Mouse (Mus musculus) olfactory bulb, adult 2 months (tissue): ENCODE data around the gene Ankk1. TPM values are rescaled to one million over a fixed set of nuclear protein-coding genes. Genes with fewer than 3 reads are reported as not detected.

Experiments used
- H3K27ac ChIP-seq: fragments of 200-500 bp; 2 replicates; pipeline ENCODE4 v1.5.1; 2012; ENCODE audit warnings: low read depth, low read length; ENCODE audit not compliant: insufficient read depth
- H3K4me1 ChIP-seq: fragments of 200-500 bp; 2 replicates; pipeline ENCODE4 v1.6.1; 2012; ENCODE audit warnings: low read length; ENCODE audit not compliant: control insufficient read depth, insufficient read depth
- H3K4me3 ChIP-seq: fragments of 200-500 bp; 2 replicates; pipeline ENCODE4 v1.5.1; 2012; ENCODE audit warnings: mild to moderate bottlenecking, low read depth, low read length, moderate library complexity; ENCODE audit not compliant: insufficient read depth
- CTCF ChIP-seq: fragments of 200-500 bp; IDR thresholded peaks from 2 replicates; pipeline ENCODE4 v1.5.1; 2012; ENCODE audit warnings: low read depth, mild to moderate bottlenecking, low read length, moderate library complexity; ENCODE audit not compliant: insufficient read depth
- POLR2A ChIP-seq: fragments of 200-500 bp; IDR thresholded peaks from 2 replicates; pipeline ENCODE4 v1.6.1; 2012; ENCODE audit warnings: mild to moderate bottlenecking, low read depth, low read length, moderate library complexity; ENCODE audit not compliant: insufficient read depth
- WGBS: fragments of 180-500 bp; shearing (Covaris S2); methylation state at CpG from one replicate; pipeline ENCODE4 v1.1.7; 2018; 5-methylcytosine and 5-hydroxymethylcytosine counted together
- polyA plus RNA-seq: library from polyadenylated mRNA; stranded (reverse); fragments of >200 nt; gene quantifications from 2 replicates; pipeline ENCODE4 v1.2.4, GENCODE M21; 2012; ENCODE audit warnings: low replicate concordance; ENCODE audit not compliant: missing spikeins, insufficient read depth, insufficient read length

Gene Ankk1
- polyA plus RNA-seq, 1 experiment = not detected

DNA sequence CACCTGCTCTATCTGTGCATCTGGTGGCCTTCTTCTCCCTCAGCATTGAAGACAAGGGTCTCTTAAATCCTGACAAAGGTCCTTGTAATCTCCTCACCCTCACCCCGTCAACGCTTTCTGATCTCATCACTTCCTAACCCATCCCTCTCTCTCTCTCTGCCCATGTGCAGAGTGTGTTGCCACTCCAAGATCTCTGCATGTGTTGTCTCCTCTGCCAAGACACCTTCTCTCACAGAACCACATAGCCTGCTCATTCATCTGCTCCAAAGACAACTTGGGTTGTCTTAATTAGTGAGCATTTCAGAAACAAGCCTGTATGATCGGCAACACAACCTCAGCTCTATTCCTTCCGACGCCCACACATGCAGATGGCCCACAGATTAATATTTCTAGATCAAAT is 3.0 kb downstream of the Ankk1 start:
- TF ChIP-seq CTCF (no peak), POLR2A (no peak)
- H3K4me1 ChIP-seq = peaks cover 5% of the 10 kb centered on the region; the same call in 1 of the 2 replicates
- no peak overlapping the region for H3K27ac ChIP-seq
- H3K4me3 ChIP-seq = no peak overlapping the region
- WGBS = 90% methylated on average over 5 of the region's 5 CpGs

DNA sequence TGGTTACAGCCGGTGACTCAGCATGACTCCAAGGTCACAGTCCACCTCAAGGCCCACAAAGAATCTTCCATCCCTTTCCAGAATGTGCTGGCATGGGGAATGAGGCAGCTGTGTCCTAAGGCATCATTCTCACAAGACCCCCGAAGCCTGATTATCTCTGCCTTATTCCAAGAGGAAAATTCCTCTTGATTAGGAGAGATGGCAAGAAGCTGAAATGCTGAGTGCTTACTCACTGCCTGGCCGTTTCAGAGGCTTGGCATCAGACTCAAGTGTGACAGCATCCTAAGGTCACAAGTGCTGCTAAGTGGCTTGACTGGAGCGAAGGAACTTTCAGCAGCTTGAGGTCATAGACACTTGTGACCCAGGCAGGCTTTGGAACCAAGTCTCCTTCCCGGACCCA is 16.2 kb downstream of the Ankk1 start:
- Histone ChIP-seq H3K27ac (no peak overlapping the region), H3K4me1 (no peaks in the 10 kb centered on the region; the same call in 1 of the 2 replicates), H3K4me3 (no peak overlapping the region)
- TF ChIP-seq POLR2A = no peak
- TF ChIP-seq CTCF = no peak
- 85% methylated on average over 5 of the region's 5 CpGs for WGBS

DNA sequence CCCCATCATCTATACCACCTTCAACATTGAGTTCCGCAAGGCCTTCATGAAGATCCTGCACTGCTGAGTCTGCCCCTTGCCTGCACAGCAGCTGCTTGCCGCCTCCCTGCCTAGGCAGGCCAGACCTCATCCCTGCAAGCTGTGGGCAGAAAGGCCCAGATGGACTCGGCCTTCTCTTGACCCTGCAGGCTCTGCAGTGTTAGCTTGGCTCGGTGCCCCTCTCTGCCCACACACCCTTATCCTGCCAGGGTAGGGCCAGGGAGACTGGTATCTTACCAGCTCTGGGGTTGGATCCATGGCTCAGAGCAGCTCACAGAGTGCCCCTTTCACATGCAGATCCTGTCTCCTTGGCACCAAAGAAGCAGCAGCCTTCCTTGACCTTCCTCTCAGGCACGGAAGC is 19.8 kb downstream of the Ankk1 start:
- Histone ChIP-seq H3K4me3 (no peak overlapping the region), H3K27ac (no peak overlapping the region), H3K4me1 (peaks cover 4% of the 10 kb centered on the region; the same call in 1 of the 2 replicates)
- WGBS = 77% methylated on average over 5 of the region's 5 CpGs
- TF ChIP-seq CTCF = no peak
- TF ChIP-seq POLR2A = no peak

DNA sequence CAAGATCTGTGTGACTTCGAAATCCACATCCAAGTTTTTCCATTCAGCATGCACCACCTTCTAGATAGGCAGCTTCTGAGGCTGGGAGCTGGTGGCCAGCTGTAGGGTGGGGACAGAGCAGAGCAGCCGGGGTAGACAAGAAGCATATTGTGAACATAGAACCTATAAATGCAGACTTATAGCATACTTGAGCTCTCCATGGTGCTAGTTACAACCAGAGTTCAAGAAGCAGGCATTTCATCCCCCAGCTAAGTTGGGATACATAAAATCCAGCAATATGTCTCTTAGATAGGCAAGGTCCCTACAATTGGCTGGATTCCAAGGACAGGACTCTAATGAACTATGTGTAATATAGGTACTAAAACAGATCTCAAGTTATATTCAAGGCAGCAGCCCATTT is 23.1 kb downstream of the Ankk1 start:
- H3K27ac ChIP-seq = no peak overlapping the region
- WGBS = 79% methylated on average over 2 of the region's 2 CpGs
- no peak for TF ChIP-seq POLR2A
- TF ChIP-seq CTCF = no peak
- H3K4me1 ChIP-seq = 0 out of 2 replicates have a peak, but pooled peaks cover 4% of the 10 kb centered on the region
- no peak overlapping the region for H3K4me3 ChIP-seq

DNA sequence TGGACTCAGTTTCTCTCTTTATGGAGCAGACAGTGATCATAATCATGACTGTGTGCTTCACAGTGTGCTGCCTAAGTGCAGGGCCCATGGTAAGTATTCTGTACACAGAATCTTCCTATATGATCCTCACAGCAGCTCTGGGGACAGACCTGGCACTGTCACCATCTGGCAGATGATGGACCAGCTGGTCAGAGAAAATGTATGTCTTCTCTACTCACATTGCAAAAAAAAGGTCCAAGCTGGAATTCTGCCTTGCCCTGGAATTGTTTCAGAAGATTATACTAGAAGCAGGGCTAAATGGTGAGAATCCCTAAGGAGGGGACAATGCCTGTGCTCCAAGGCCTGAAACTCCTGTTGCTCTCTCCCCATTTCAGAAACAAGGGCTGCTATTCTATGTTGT is 30.8 kb downstream of the Ankk1 start:
- Histone ChIP-seq H3K4me1 (no peaks in the 10 kb centered on the region), H3K4me3 (no peak overlapping the region), H3K27ac (no peak overlapping the region)
- TF ChIP-seq CTCF (no peak), POLR2A (no peak)

DNA sequence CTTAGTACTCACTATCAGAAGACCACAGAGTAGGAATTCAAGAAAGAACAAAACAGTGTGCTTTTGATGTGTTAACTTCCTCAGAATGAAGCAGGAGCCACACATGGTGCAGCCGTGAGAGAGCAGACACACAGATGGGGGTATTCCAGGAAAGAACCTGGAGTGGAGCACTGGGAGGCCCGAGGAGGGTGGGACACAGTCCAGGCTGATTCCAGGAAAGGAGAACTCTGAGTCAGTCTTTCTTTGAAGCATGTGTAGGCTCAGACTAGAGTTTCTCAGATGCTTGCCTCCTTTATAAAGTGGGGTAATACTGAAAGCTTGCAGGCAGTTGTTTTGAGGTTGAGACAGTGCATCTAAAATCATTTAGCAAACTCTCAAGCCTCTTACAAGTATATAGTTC is 34.6 kb downstream of the Ankk1 start:
- Histone ChIP-seq H3K4me3 (no peak overlapping the region), H3K4me1 (no peaks in the 10 kb centered on the region), H3K27ac (no peak overlapping the region)
- TF ChIP-seq POLR2A (no peak), CTCF (no peak)
- 47% methylated on average over 2 of the region's 2 CpGs for WGBS

DNA sequence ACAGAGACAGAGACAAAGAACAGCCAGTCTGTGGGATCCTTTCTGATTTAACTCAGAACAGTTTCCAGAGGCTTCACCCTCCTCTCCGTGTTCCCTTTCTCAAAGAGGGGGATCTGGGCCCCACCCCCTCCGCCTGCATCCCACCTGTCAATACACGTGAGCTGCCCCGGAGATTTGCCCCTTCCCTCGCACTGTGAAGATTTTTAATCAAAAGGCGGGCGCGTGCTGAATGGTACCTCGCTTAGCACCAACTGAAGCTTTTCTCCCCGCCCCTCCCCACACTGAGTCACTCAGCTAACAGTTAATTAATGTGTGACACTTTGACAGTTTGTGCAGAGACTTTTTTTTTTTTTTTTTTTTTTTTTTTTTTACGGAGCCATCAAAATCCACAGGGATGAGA is 40.7 kb downstream of the Ankk1 start:
- 18% methylated on average over 11 of the region's 11 CpGs for WGBS
- TF ChIP-seq CTCF = no peak
- TF ChIP-seq POLR2A = no peak
- H3K4me1 ChIP-seq = peaks cover 4% of the 10 kb centered on the region; the same call in 1 of the 2 replicates
- H3K4me3 ChIP-seq = no peak overlapping the region
- no peak overlapping the region for H3K27ac ChIP-seq

DNA sequence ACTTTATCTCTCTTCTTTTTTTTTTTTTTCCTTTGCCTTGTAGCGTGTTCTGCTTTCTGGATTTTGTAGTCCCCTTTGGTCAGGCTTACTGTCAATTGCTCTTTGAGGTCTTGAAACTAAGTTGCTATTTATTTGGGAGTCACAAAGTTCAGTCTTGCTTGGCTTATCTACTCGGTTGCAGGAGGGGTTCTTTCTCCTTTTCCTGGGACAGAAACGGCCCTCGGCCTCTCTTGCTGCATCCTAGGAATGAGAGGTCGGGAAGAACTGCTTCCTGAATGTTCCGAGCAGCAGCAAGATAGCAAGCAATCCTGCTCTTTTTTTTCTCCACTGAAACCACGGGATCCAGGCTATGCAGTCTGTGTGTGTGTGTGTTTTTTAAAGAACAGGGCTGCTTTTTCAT is 41.5 kb downstream of the Ankk1 start:
- Histone ChIP-seq H3K27ac (no peak overlapping the region), H3K4me1 (peaks cover 4% of the 10 kb centered on the region; the same call in 1 of the 2 replicates), H3K4me3 (no peak overlapping the region)
- no peak for TF ChIP-seq POLR2A
- no peak for TF ChIP-seq CTCF
- WGBS = 64% methylated on average over 7 of the region's 7 CpGs

DNA sequence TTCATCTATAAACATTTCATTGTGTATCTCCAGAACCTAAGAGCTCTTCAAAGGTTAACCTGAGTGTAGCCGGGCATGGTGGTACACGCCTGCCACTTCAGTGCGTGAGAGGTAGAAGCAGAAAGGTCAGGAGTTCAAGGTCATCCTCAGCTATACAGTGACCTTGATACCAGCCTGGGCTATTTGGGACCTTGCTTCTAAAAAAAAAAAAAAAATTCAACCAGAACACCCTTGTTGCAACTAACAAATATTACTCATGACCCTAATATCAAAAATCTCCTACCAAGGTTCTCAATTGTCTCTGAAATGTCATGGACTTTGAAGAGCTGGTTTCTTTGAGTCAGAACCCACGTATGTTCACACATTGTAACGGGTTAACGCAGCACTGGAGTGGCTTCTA is 42.0 kb downstream of the Ankk1 start:
- H3K4me3 ChIP-seq = no peak overlapping the region
- 95% methylated on average over 6 of the region's 6 CpGs for WGBS
- peaks cover 4% of the 10 kb centered on the region; the same call in 1 of the 2 replicates for H3K4me1 ChIP-seq
- TF ChIP-seq CTCF = no peak
- TF ChIP-seq POLR2A = no peak
- H3K27ac ChIP-seq = no peak overlapping the region

DNA sequence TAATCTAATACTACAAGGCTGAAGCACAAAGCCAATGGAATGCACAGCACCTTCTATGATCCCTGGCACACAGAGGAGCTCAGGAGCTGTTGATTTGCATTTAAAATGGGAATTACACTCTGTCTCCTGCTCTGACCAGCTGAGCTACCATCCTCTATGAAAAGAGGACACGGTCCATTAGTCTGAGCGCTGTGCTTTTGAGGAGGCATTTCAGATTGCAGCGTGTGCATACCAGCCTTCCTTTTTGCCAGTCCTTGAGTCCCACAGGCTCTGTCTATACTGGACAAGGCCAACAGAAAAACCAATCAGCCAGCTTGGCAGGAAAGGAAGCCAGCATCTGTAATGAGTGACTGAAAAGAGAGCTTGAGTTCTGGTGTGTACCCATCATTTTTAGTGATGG is 42.8 kb downstream of the Ankk1 start:
- H3K4me1 ChIP-seq = peaks cover 4% of the 10 kb centered on the region; the same call in 1 of the 2 replicates
- H3K27ac ChIP-seq = no peak overlapping the region
- no peak overlapping the region for H3K4me3 ChIP-seq
- 64% methylated on average over 3 of the region's 3 CpGs for WGBS
- TF ChIP-seq CTCF = no peak
- no peak for TF ChIP-seq POLR2A
